ENCODE assay signal across 9 mouse cellular contexts in the genomic region with DNA sequence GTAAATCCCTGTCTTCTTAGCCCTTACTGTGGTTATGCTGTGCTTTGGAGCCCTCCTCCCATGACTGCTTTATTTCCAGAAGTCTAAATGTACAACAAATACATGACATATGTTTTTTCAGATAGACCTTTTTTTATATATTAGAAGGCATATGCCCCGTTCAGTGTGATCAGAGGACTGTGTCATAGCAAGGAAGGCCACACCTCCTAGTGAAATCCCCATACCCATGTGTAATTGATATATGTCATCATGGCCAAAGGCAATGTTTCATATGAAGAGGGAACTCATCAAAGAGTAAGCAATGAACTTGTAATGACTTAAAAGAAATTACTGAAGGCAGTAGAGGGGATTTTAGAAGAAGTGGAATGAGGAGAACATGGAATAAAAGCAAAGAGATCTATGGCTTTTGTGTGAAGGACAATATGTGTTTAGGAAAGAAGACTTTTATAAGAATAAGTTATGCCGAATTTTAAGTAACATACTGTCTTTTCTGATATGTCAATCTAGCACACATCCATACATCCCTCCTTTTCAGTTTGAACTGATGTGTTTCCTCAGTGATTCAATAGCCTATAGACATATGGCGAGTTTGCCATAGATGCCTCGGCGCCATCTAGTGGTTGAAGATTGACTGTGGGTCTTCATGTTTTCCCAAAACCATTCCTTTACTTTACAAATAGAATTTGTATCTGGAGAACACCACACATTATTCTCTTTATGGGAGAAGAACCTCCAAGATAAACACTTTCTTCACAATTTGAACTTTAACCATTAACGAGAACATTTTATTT.
DNase-seq lines count a peak whose midpoint lies in the region; ATAC-seq lines count a peak whose summit lies in the region.
"Had no signal": no experiment of that assay in that cellular context is flagged by ENCODE, and none has a peak within 500 bp of the region (broad histone marks: within the 10 kb centered on the region; RNA-seq: fewer than 3 reads in every experiment).

No protein-coding gene starts in this region.

- DNase-seq in heart, postnatal 10 days = peak; percentile 52 to 75
- peak; percentile 55 for DNase-seq in R1 (ENCODE audit: low read depth, low spot score)
- peak; percentile 91 for DNase-seq in embryo, embryonic 10 days (ENCODE audit: low spot score)
- DNase-seq in left cerebral cortex, adult 18-20 months (ENCODE audit: low spot score in 2 of 2) = peak; percentile 71 to 74
- peak; percentile 50 for DNase-seq in thymus, postnatal 0 days (ENCODE audit: low spot score)

- H3K9me3 ChIP-seq in heart, embryonic 11.5 days (replicated peaks; ENCODE audit: control insufficient read depth, low read length) = no peaks in the 10 kb centered on the region
- no peaks in the 10 kb centered on the region for H3K9me3 ChIP-seq in midbrain, embryonic 13.5 days
- H3K9me3 ChIP-seq: limb, embryonic 12.5 days had no signal

- no peak overlapping the region for H3K27ac ChIP-seq in heart, embryonic 11.5 days (ENCODE audit: low read depth, low read length)
- H3K27ac ChIP-seq in midbrain, embryonic 13.5 days = no peak overlapping the region
- H3K27ac ChIP-seq: limb, embryonic 12.5 days had no signal

- H3K9ac ChIP-seq in heart, embryonic 11.5 days (ENCODE audit: low read depth, low read length) = no peak overlapping the region
- no peak overlapping the region for H3K9ac ChIP-seq in midbrain, embryonic 13.5 days (replicated peaks)
- H3K9ac ChIP-seq: limb, embryonic 12.5 days had no signal

- intact Hi-C loops in heart, postnatal 10 days (cut with DNase I) = loop anchor here (1.0 to 10.0 kb wide), 4 partner anchors 266 to 736 kb away; no protein-coding TSS in a partner anchor

- no peak for ATAC-seq in heart, embryonic 11.5 days (replicated peaks; ENCODE audit: insufficient number of reproducible peaks, low FRiP score, low TSS enrichment)
- peak; percentile 42 to 65; a peak in 2 of 4 replicates for ATAC-seq in hematopoietic stem cell, adult 5-6 weeks (replicated peaks in 1 of 2; ENCODE audit: insufficient read depth in 1 of 2, low FRiP score in 2 of 2, low TSS enrichment in 1 of 2, low read depth in 1 of 2, poor library complexity in 2 of 2, severe bottlenecking in 2 of 2)
- ATAC-seq in midbrain, embryonic 13.5 days = peak; percentile 73

- no peaks in the 10 kb centered on the region for H3K4me1 ChIP-seq in heart, embryonic 11.5 days (ENCODE audit: control insufficient read depth, insufficient read depth, low read length)
- H3K4me1 ChIP-seq in midbrain, embryonic 13.5 days (replicated peaks) = peaks cover 12% of the 10 kb centered on the region; the same call in 1 of the 2 replicates

- H3K4me2 ChIP-seq in heart, embryonic 11.5 days = no peak overlapping the region
- H3K4me2 ChIP-seq in midbrain, embryonic 13.5 days (replicated peaks) = no peak overlapping the region
- H3K4me2 ChIP-seq: limb, embryonic 12.5 days had no signal

- H3K27me3 ChIP-seq in heart, embryonic 11.5 days (ENCODE audit: control insufficient read depth, insufficient read depth, low read length) = no peaks in the 10 kb centered on the region
- no peaks in the 10 kb centered on the region for H3K27me3 ChIP-seq in midbrain, embryonic 13.5 days
- H3K27me3 ChIP-seq: limb, embryonic 12.5 days had no signal

- H3K36me3 ChIP-seq in heart, embryonic 11.5 days (ENCODE audit: control insufficient read depth, insufficient read depth, low read length) = no peaks in the 10 kb centered on the region
- no peaks in the 10 kb centered on the region for H3K36me3 ChIP-seq in midbrain, embryonic 13.5 days
- H3K36me3 ChIP-seq: limb, embryonic 12.5 days had no signal

- no peak overlapping the region for H3K4me3 ChIP-seq in heart, embryonic 11.5 days (ENCODE audit: low read depth, low read length)
- H3K4me3 ChIP-seq in midbrain, embryonic 13.5 days (replicated peaks) = no peak overlapping the region
- H3K4me3 ChIP-seq: limb, embryonic 12.5 days had no signal

- 15% methylated on average over 6 of the region's 6 CpGs for WGBS in heart, embryonic 11.5 days (ENCODE audit: insufficient replicate concordance)
- 16% methylated on average over 6 of the region's 6 CpGs for WGBS in midbrain, embryonic 13.5 days
